Mouse (Mus musculus) thymus, postnatal 25 days (tissue): ENCODE data around the gene Ifi211.
A peak's percentile ranks its signal among the peaks of the same experiment; 100 is the strongest.
"Not testable (repeated sequence)": the region's sequence is repeated elsewhere in the genome, so short reads cannot be mapped to it uniquely, and the experiment has no call there.

Source experiments
- DNase-seq: peaks from one replicate; pipeline ENCODE4 v3.0.0; 2022

The Ifi211 gene

GRCm38 (mm10) chr1:173879225-173879987, 33.4 kb downstream of the Ifi211 start:
- DNase-seq = peak; percentile 14

- not testable (repeated sequence) for DNase-seq
Observed at GRCm38 (mm10) chr1:173878264-173878663, 34.6 kb downstream of the Ifi211 start.

- not testable (repeated sequence) for DNase-seq
Observed at GRCm38 (mm10) chr1:173877125-173877524, 35.7 kb downstream of the Ifi211 start.

- DNase-seq = not testable (repeated sequence)
Observed at GRCm38 (mm10) chr1:173868586-173868985, 44.3 kb downstream of the Ifi211 start.

GRCm38 (mm10) chr1:173866504-173866903, 46.3 kb downstream of the Ifi211 start:
- no peak for DNase-seq

- DNase-seq = peak; percentile 26
Observed at GRCm38 (mm10) chr1:173853711-173854110, 59.1 kb downstream of the Ifi211 start.

- DNase-seq = not testable (repeated sequence)
Observed at GRCm38 (mm10) chr1:173852853-173853252, 60.0 kb downstream of the Ifi211 start.
